Mouse (Mus musculus): ENCODE data around the gene Etv5.

DNA sequence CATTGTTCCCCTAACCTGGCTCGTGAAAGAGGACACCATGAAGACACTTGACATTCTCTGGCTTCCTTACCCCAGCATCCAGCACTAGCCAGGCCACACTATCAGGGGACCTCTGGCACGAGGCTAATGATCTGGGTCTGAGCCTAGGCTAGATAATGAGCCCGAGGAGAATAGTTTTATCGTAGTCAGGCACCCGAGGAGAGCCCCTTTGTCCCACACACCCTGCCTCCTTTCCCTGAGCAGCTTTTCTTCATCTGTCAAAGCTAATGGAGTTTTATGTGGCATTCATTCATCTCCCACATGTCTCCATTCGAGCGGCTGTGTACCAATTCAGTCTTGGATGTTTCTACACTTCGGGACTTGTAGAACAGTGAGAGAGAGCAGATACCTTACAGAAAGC, 59.5 kb downstream of the Etv5 start:
- no peak for TF ChIP-seq EP300 (IDR thresholded peaks at IDR 0.05; ENCODE audit: low read length)
- TF ChIP-seq NELFE (IDR thresholded peaks at IDR 0.05; ENCODE audit: low read depth, low read length), result no peak
- TF ChIP-seq CTCF (conservative IDR thresholded peaks at IDR 0.05 in 1 of 2, IDR thresholded peaks at IDR 0.05 in 1 of 2; ENCODE audit: low read depth in 2 of 2, low read length in 2 of 2), result no peak
- TF ChIP-seq POLR2AphosphoS2 (IDR thresholded peaks at IDR 0.05; ENCODE audit: low read depth, low read length), result no peak
- no peak for TF ChIP-seq KAT2A (IDR thresholded peaks at IDR 0.05; ENCODE audit: insufficient replicate concordance, low read length)
- no peak for TF ChIP-seq POLR2A (IDR thresholded peaks at IDR 0.05; ENCODE audit: low read depth, low read length)
- no peak for TF ChIP-seq CHD1 (IDR thresholded peaks at IDR 0.05; ENCODE audit: low read depth, low read length)
- TF ChIP-seq E2F4 (IDR thresholded peaks at IDR 0.05; ENCODE audit: insufficient replicate concordance, low read depth, low read length), result no peak
- no peak for TF ChIP-seq MXI1 (IDR thresholded peaks at IDR 0.05; ENCODE audit: low read depth, low read length)
- no peak for TF ChIP-seq ZKSCAN1 (IDR thresholded peaks at IDR 0.05; ENCODE audit: borderline replicate concordance, low read depth, low read length)
- no peak for TF ChIP-seq JUND (conservative IDR thresholded peaks at IDR 0.05; ENCODE audit: low read depth, low read length)

Measured in CH12.LX (cell line).